Mouse (Mus musculus) left cerebral cortex, postnatal 10 days (tissue): ENCODE measurements around the gene Gm49368. TPM values are rescaled to one million over a fixed set of nuclear protein-coding genes. Genes with fewer than 3 reads are reported as not detected.
"Not testable (repeated sequence)": the region's sequence is repeated elsewhere in the genome, so short reads cannot be mapped to it uniquely, and the experiment has no call there.

Source experiments
- DNase-seq, 2 experiments: peaks; one replicate each; pipeline ENCODE4 v3.0.0; 2021 to 2022; ENCODE audit warnings: low spot score in 2 of 2, mixed read lengths in 1 of 2; ENCODE audit errors: extremely low spot score in 1 of 2
- intact Hi-C: fragments of 180-260 bp; cut with DNase I; formaldehyde crosslinking; loops from one replicate; pipeline ENCODE4 v1.15.1; 2025
- total RNA-seq, 2 experiments: library from RNA; stranded (reverse); gene quantifications; 2 replicates each; pipeline ENCODE4 v1.2.3; 2021

Gene Gm49368
- total RNA-seq, 2 experiments from 2014 or later, result 0.09 TPM; not detected in 1

- intact Hi-C loops, result no loop called here
- DNase-seq, result no peak
These were observed 52.9 kb downstream of the Gm49368 start for GRCm38 (mm10) chr7:128115211-128115958.

GRCm38 (mm10) chr7:128116396-128116795 lies 53.9 kb downstream of the Gm49368 start:
- intact Hi-C loops, result no loop called here
- DNase-seq, result no peak

- intact Hi-C loops, result no loop called here
- no peak for DNase-seq
These were observed 57.4 kb downstream of the Gm49368 start for GRCm38 (mm10) chr7:128119726-128120490.

- DNase-seq, result no peak
- intact Hi-C loops, result no loop called here
These were observed 66.5 kb downstream of the Gm49368 start, which contains the start of gene Itgax for GRCm38 (mm10) chr7:128128741-128129720. Gene Itgax (plus strand): TSS chr7:128129547.

- intact Hi-C loops, result no loop called here
- no peak for DNase-seq
These were observed 69.7 kb downstream of the Gm49368 start for GRCm38 (mm10) chr7:128132148-128132547.

- intact Hi-C loops, result no loop called here
- no peak for DNase-seq
These were observed 71.1 kb downstream of the Gm49368 start for GRCm38 (mm10) chr7:128133596-128133995.

GRCm38 (mm10) chr7:128136927-128137326 lies 74.4 kb downstream of the Gm49368 start:
- DNase-seq, result no peak
- intact Hi-C loops, result no loop called here

- no peak for DNase-seq
- intact Hi-C loops, result no loop called here
These were observed 77.1 kb downstream of the Gm49368 start for GRCm38 (mm10) chr7:128139611-128140010.

GRCm38 (mm10) chr7:128150970-128151369 lies 88.5 kb downstream of the Gm49368 start:
- no peak for DNase-seq

GRCm38 (mm10) chr7:128154076-128154475 lies 91.6 kb downstream of the Gm49368 start, which contains the start of gene Itgad:
Gene Itgad (plus strand): TSS chr7:128154376.
- intact Hi-C loops, result no loop called here
- DNase-seq, result no peak

More at GRCm38 (mm10) chr7:128150970-128151369, 88.5 kb downstream of the Gm49368 start:
- intact Hi-C loops, result no loop called here

GRCm38 (mm10) chr7:128154924-128155323 lies 92.4 kb downstream of the Gm49368 start:
- no peak for DNase-seq
- intact Hi-C loops, result no loop called here

- DNase-seq, intact Hi-C loops: not testable (repeated sequence)
These were observed 96.3 kb downstream of the Gm49368 start for GRCm38 (mm10) chr7:128158688-128159354.

GRCm38 (mm10) chr7:128164001-128164400 lies 101.5 kb downstream of the Gm49368 start:
- intact Hi-C loops, result no loop called here
- no peak for DNase-seq

GRCm38 (mm10) chr7:128166391-128166790 lies 103.9 kb downstream of the Gm49368 start:
- intact Hi-C loops, result no loop called here
- no peak for DNase-seq

GRCm38 (mm10) chr7:128169996-128170395 lies 107.5 kb downstream of the Gm49368 start:
- DNase-seq, result no peak
- intact Hi-C loops, result no loop called here
